Mouse (Mus musculus) E14TG2a.4 (cell line): ENCODE results near the gene Pisd.
"Not testable (repeated sequence)": the region's sequence is repeated elsewhere in the genome, so short reads cannot be mapped to it uniquely, and the experiment has no call there.

ENCODE experiments used
- CTCF ChIP-seq: conservative IDR thresholded peaks from 2 replicates; pipeline ENCODE4 v1.5.1; 2014; ENCODE audit warnings: low read length
- NANOG ChIP-seq: IDR thresholded peaks from 2 replicates; pipeline ENCODE4 v1.6.1; 2014; ENCODE audit warnings: borderline replicate concordance, low read length, mixed read lengths
- POU5F1 ChIP-seq: IDR thresholded peaks from 2 replicates; pipeline ENCODE4 v1.6.1; 2014; ENCODE audit warnings: low read length, borderline replicate concordance

- not testable (repeated sequence) for TF ChIP-seq CTCF, POU5F1, NANOG
Measured at GRCm38 (mm10) chr5:32741377-32741776, 44.1 kb downstream of the Pisd start.
